Mouse (Mus musculus) activated CD4-positive, CD25-positive, alpha-beta regulatory T cell, adult 4 months (primary cell): Measurements from ENCODE around the gene Gpr156. TPM values are rescaled to one million over a fixed set of nuclear protein-coding genes. Genes with fewer than 3 reads are reported as not detected.

Source experiments
- ATAC-seq: one replicate; pipeline ENCODE4 v1.8.0; 2017
- polyA plus RNA-seq, 2 experiments: library from polyadenylated mRNA; unstranded; fragments of 100-300 nt; shearing (Covaris generic); gene quantifications; one replicate each; pipeline ENCODE4 v1.2.1; 2017

Gpr156 gene
- polyA plus RNA-seq, 2 experiments from 2014 or later = not detected

GRCm38 (mm10) chr16:37919000-37919399 lies 2.7 kb downstream of the Gpr156 start:
- no peak for ATAC-seq

- no peak for ATAC-seq
These were observed 4.6 kb downstream of the Gpr156 start for GRCm38 (mm10) chr16:37920842-37921409.

GRCm38 (mm10) chr16:37926087-37926486 lies 9.8 kb downstream of the Gpr156 start:
- ATAC-seq = no peak

DNA sequence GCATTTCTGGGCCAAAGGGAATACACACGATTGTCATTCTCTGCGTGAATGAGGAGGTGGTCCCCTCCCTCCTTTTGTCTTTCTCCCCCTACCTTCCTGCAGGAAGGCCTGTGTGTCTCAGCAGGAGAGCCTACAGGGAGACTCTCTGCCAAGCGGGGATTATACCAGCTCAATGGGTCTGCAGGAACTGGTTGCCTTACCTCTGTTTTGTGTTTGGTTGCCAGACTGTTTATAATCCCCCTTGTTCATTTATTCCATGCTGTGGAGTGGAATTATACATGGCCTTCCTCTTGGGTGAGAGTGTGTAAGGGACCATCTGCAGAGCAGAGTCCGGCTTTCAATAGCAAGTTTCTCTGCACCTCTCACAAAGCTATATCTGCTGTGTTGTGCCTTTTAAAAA lies 10.8 kb downstream of the Gpr156 start:
- no peak for ATAC-seq

DNA sequence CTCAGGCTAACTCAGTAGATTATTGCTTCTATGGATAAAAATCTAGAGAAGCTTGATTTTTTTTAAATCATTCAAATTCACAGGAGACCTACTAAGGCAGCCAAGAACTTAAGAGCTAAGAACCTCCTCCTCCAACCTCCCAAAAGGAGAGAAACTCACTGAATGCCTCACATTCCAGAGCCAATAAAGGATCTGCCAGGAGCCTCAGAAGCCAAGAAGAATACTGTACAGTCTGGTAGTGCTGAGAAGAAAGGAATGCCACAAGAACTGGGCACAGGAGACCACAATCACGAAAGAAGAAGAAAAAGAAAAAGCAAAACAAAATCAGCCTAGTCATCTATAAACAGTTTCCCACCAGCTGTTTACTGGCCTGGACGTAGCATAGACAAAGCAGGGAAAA lies 12.7 kb downstream of the Gpr156 start:
- no peak for ATAC-seq

- no peak for ATAC-seq
These were observed 13.3 kb downstream of the Gpr156 start for GRCm38 (mm10) chr16:37929626-37930025.

DNA sequence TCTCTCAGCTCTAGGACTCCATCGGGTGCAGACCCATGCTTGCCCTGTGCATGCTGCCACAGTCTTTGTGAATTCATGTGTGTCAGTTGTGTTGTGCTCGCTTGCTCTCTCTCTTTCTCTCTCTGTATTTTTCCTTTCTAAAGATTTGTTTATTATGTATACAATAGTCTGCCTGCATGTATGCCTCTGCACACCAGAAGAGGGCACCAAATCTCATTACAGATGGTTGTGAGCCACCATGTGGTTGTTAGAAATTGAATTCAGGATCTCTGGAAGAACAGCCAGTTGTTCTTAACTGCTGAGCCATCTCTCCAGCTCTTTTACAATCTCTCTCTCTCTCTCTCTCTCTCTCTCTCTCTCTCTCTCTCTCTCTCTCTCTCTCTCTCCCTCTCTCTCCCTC lies 18.6 kb downstream of the Gpr156 start:
- ATAC-seq = no peak

DNA sequence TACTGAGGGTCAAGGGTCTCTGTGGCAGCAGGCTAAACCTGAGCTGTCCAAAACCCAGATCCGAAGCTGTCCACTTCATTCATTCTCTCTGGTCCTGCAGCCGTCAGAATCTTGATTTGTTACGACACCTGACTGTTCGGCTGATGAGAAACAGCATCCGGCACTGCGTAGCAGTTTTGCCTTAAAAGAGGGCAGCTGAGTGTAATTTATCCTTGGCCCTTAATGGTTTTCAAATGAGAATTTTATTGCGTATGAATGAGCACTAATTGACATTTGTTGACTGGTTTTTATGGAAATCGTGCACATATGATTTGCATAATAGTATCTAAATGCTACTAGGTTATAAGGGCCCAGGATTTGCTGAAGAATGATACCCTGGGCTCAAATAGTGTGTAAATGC lies 21.0 kb downstream of the Gpr156 start:
- no peak for ATAC-seq

DNA sequence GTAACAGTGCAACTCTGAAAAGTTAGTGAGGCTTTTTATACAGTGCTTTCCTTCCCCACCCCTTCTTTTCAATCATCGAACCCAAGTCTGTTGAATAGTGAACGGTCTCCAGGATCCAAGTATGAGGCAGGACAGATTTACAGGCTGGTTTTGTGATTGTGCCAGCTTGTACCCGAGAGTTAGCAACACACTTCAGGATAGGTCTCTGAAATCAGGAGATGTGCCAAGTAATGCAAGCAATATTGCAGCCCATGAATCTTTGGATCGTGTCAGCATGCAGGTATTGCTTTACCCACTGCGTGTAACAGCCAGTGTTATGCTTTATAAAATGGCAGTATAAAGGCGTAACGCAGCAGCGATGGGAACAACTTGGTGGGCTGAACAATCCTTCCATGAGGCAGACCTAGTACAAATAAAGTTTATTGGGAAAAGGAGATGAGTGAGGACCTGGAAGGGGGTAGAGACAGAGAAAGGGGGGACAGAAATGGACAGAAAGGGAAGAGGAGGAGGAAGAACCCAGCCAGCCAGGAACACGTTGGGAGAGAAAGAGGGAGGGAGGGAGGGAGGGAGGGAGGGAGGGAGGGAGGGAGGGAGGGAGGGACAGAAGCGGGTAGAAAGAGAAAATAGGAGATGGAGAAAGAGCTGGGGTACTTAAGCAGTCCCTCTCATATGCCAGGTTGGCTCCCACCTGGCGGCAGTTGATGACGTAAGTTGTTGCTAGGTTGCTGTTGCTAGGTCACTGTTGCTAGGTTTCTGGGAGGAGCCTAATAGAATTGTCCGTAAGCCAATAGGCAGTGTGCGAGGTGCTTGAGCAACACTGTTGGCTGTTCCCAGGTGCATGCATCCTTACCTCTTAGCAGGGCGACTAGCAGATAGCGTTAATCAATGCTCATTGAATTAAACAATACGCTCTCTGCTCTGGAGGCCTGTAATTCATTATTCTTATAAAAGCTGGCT lies 22.1 kb downstream of the Gpr156 start:
- no peak for ATAC-seq

GRCm38 (mm10) chr16:37939082-37939863 lies 23.0 kb downstream of the Gpr156 start:
- no peak for ATAC-seq

DNA sequence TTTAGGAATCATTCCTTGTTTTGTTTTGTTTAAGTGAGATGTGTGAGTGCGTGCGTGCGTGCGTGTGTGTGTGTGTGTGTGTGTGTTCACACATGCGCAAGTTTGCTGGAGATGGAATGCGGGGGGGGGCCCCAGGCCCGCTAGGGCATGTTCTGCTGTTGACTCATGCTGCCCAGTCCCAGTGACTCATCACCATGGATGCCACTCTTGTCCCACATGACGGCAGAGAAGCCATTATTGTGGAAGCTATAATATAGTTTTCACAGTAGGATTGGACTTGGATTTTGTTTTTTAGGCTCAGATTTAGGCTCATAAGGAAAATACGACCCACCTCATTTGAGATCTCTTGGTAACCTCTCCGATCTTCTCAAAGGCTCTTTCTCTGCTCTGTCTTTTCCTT lies 24.0 kb downstream of the Gpr156 start:
- no peak for ATAC-seq

DNA sequence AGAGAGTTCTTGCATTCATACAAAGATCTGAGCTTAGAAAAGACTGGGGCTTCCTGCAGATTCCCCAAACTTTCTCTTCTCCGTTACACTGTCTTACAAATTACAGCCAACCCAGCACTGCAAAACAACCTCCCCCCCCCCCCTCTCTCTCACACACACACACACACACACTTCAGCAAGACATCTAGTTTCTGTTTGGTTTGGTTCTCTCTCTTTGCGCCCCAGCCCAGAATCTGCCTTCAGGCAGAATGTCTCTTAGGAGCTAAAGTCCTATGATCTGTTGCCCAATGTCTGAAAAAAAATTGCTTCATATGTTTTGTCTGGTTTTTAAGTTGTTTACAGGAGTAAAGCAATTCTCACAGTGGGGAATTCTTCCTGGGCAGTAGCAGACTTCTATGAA lies 27.4 kb downstream of the Gpr156 start:
- ATAC-seq = no peak

GRCm38 (mm10) chr16:37945031-37945796 lies 28.9 kb downstream of the Gpr156 start:
- ATAC-seq = no peak

- no peak for ATAC-seq
These were observed 30.9 kb downstream of the Gpr156 start for GRCm38 (mm10) chr16:37947160-37947559.

- ATAC-seq = no peak
These were observed 32.1 kb downstream of the Gpr156 start for GRCm38 (mm10) chr16:37948365-37948764.

- ATAC-seq = no peak
These were observed 34.9 kb downstream of the Gpr156 start for GRCm38 (mm10) chr16:37951171-37951570.

GRCm38 (mm10) chr16:37953186-37953585 lies 36.9 kb downstream of the Gpr156 start:
- no peak for ATAC-seq

DNA sequence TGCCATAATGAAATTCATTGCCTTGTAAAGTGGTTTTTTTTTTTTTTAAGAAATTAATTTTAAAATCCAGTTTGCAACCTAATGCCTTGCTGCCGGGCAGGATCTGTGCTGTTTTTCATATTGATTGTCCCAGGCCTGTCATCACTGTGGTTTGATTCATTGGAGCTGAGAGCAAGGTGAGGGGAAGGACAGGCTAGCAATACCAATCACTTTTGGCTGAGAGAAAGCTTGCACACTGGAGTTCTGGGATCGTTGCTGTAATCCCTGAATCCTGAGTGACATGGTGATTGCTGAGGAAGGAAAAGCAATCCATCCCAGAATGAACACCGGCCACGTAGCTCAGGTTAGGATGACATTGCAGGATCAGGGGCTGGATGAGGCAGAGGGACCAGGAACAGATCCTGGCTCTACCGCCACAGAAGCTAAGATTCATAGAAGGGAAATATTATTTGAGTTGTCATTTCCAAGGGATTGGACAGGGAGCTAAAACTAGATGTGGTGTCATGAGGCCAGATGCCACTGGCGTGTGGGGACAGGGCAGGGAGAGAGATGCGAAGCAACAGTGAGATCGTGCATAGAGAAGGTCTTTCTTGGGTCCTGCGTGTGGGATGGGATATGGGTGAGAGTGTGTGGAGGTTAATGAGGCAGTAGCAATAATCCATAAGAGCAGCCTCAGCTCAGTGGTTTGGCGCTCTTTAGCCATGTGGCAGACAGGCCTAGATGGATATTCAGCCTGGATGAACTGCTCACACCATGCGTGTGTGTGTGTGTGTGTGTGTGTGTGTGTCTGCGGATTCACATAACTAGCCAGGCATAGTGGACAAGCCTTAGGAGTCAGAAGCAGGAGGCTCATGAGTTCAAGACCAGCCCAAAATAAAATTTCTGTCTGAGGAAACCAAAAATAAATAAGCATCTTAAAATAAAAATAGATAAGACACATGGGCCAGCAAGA lies 38.0 kb downstream of the Gpr156 start:
- ATAC-seq = no peak

- ATAC-seq = no peak
These were observed 39.1 kb downstream of the Gpr156 start for GRCm38 (mm10) chr16:37955336-37955917.

GRCm38 (mm10) chr16:37956076-37956676 lies 39.9 kb downstream of the Gpr156 start:
- ATAC-seq = no peak

GRCm38 (mm10) chr16:37956751-37957150 lies 40.5 kb downstream of the Gpr156 start:
- no peak for ATAC-seq
